Mouse (Mus musculus) right cerebral cortex, adult 2 months (tissue): Measurements from ENCODE around the gene Il6ra.

Experiments used
- DNase-seq, 2 experiments: peaks; one replicate each; pipeline ENCODE4 v3.0.0; 2021 to 2022; ENCODE audit warnings: low spot score in 2 of 2

Gene Il6ra

GRCm38 (mm10) chr3:89912543-89913391 is at the start of gene Il6ra:
Gene Il6ra, minus strand, starts transcription at chr3:89913196.
- peak; percentile 72 to 85 for DNase-seq

- DNase-seq = peak in 1 of 2 experiments; percentile 39
Observed at GRCm38 (mm10) chr3:89962059-89962750, 49.2 kb upstream of the Il6ra start.

GRCm38 (mm10) chr3:89961436-89961835 is 48.4 kb upstream of the Il6ra start:
- DNase-seq = no peak

GRCm38 (mm10) chr3:89960469-89960868 is 47.5 kb upstream of the Il6ra start:
- peak; percentile 94 to 95 for DNase-seq

DNA sequence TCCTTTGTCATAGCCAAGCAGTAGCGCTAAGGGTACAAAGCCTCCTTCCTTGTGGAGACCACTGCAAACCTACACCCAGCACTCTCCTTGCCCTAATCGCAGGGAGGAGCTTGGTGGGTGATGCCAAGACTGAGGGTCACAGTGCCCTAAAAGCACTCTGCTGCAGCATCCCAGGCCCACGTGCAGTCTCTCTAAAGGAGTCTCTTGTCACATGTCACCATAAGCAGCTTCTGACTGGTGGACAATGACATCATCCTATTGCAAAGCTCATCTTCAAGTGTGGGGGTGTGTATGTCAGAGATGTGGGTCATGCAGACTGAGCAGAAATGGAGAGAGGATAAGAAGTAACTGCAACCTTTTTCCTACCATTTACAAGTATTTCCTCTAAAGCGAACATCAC is 46.4 kb upstream of the Il6ra start:
- peak; percentile 66 to 78 for DNase-seq

DNA sequence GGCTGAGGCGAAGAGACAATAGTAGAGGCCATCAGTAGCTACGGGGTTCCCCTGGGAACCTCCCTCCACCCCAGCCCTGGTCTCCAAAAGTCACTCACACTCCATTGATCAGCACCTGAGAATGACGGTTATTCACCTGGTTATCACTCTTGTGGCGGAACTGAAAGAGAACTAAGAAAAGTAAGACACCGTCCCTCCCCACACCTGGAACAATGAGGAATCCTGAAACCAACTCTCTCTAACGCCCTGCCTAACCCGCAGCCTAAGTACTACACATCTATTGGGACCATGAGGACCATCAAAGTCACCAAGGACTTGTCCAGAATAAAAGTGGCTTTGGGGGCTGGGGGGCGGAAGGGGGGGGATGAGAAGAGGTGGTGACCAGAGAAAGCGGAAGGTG is 44.9 kb upstream of the Il6ra start:
- no peak for DNase-seq

- DNase-seq = no peak
Observed at GRCm38 (mm10) chr3:89956177-89956971, 43.4 kb upstream of the Il6ra start.

- DNase-seq = peak; percentile 80 to 83
Observed at GRCm38 (mm10) chr3:89953420-89953819, 40.4 kb upstream of the Il6ra start.

DNA sequence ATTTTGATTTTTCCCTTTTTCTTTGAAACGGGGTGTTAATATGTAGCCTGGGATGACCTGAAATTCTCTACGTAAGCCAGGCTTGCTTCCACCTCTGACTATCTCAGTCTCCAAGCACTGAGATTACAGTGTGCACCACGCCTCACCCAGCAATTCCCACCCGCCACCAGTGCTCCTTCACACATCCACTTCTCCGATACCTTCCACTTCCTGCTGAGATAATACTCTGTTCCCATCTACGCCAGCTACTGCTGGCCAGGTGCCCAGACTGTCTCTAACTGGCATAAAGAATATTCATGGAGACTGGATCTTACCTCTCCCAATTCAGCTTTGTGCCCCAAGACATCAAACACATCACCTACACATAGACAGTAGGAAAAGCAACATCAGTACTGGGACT is 35.7 kb upstream of the Il6ra start:
- DNase-seq = peak; percentile 78 to 86

- no peak for DNase-seq
Observed at GRCm38 (mm10) chr3:89948021-89948420, 35.0 kb upstream of the Il6ra start.

DNA sequence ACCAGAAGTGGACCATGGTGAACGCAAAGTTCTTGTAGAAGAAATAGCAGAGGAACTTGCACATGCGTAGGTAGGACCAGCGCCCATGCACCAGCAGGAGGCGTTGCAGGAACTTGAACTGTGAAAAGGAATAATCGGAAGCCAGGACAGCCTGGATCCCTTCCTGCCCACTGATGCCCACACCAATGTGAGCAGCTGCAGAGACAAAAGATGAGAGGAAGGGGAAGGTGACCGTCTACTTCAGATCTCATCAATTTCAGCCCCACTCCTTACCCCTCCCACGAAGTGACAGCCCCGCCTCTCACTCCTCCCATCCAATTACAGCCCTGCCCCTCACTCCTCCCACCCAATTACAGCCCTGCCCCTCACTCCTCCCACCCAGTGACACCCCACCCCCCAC is 32.0 kb upstream of the Il6ra start:
- no peak for DNase-seq

DNA sequence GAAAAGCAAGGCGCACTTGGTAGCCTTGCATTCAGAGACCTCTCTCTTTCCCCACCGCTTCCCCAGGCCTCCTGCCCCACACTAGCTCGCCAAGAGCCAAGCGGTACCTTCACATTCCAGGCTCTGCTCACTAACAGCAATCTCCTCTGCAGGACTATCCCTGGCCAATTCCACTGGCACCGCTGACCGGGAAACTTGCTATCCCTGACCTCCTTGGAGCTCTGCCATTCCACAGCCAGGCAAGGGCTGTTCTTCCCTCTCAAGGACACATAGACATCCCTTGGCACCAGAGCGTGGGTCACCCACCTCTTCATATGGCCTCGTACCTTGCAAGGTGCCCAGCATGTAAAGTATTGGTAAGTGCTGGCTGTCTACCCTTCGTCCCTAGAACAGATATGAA is 29.9 kb upstream of the Il6ra start:
- no peak for DNase-seq

DNA sequence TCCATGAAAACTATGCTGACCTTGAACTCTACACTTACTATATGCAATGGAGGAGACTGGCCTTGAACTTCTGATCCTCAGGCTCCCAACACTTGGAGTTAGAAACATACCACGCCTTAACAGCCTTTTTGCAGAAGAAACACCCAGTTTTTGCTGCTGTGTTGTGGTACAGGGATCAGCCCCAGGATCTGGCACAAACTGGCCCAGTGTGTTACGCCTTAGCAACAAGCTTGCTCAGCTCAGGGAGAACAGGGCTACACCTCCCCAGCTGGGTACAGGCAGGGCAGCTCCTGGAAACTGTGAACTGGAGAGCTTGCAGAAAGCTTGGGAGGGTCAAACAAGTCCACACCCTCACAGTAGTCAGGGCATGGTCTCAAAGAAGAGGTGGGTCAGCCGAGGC is 23.5 kb upstream of the Il6ra start:
- DNase-seq = no peak

GRCm38 (mm10) chr3:89932925-89933324 is 19.9 kb upstream of the Il6ra start:
- no peak for DNase-seq

DNA sequence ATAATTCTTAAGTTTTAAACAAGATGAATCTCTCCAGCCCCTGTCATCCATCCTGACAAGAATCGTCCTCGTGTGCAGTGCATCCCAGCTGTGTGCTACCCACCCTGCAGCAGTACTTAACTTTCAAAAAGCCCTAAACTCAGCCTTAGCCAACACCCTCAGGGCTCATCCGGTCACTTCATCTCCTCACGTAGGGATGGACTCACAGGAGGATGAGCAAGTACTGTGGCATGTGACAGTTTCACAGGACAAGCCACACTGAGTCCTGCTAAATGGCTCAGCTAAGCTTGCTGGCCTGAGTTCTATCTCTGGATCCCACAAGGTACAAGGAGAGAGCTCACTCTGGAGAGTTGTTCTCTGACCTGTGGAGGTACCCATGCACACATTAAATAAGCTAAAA is 16.0 kb upstream of the Il6ra start:
- no peak for DNase-seq

GRCm38 (mm10) chr3:89926440-89926839 is 13.4 kb upstream of the Il6ra start:
- DNase-seq = no peak

GRCm38 (mm10) chr3:89920711-89921110 is 7.7 kb upstream of the Il6ra start:
- no peak for DNase-seq

GRCm38 (mm10) chr3:89917408-89917807 is 4.4 kb upstream of the Il6ra start:
- DNase-seq = no peak

DNA sequence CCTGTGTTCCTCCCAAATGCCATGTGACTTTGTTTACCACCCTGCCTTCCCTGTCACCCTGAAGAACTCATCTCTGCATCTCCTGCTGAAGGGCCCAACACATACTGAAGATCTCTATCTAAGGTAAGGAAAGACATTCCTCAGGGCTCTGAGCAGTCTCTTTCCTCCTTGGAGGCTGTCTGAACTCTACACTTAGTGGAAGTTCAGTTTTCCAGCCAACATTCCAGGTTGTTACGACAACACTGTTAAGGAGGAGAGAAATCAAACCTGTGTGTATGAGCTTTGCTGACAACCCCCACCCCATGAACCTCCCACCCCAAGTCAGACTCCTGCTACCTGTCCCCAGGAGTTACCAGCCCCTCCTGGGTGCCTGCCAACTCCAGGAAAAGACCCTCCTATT is 3.6 kb upstream of the Il6ra start:
- no peak for DNase-seq

- no peak for DNase-seq
Observed at GRCm38 (mm10) chr3:89914700-89915099, 1.7 kb upstream of the Il6ra start.

DNA sequence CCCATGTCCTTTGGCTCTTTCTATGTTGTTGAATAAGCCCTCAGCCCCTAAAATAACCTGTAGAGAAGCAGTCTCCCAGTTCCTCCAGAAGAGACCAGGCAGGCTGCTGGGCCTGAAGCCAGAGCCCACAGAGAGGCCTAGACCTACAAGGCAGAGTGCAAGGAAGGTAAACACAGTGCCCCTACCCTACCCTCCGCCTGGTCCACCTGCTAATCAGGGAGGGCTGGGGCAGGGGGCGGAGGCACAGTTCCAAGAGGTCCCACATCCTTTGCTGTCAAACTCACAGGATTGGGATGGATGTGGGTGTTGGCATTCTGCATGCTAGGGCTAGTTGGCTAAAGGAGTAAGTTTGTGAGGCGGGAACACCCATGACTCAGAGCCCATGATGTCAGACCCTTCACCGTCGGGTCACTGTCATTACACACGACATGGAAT is 871 bp downstream of the Il6ra start:
- peak in 1 of 2 experiments; percentile 8 for DNase-seq

- DNase-seq = peak in 1 of 2 experiments; percentile 23
Observed at GRCm38 (mm10) chr3:89911207-89911606, 1.8 kb downstream of the Il6ra start.
